Mouse (Mus musculus) heart, adult 2 months (tissue): ENCODE data around the gene Itga3. TPM values are rescaled to one million over a fixed set of nuclear protein-coding genes. Genes with fewer than 3 reads are reported as not detected.

Source experiments
- DNase-seq, 2 experiments: peaks; one replicate each; pipeline ENCODE4 v3.0.0; 2021
- H3K27ac ChIP-seq: fragments of 200-600 bp; 2 replicates; pipeline ENCODE4 v1.8.1; 2022
- H3K27me3 ChIP-seq: fragments of 200-500 bp; 2 replicates; pipeline ENCODE4 v1.6.1; 2012; ENCODE audit warnings: mild to moderate bottlenecking, low read length, inconsistent platforms, mixed read lengths; ENCODE audit not compliant: control insufficient read depth, insufficient read depth
- H3K36me3 ChIP-seq: fragments of 200-500 bp; 2 replicates; pipeline ENCODE4 v1.6.1; 2012; ENCODE audit warnings: low read length, inconsistent platforms; ENCODE audit not compliant: control insufficient read depth, insufficient read depth
- H3K4me1 ChIP-seq: fragments of 200-500 bp; 2 replicates; pipeline ENCODE4 v1.6.1; 2011; ENCODE audit warnings: low read length; ENCODE audit not compliant: control insufficient read depth, insufficient read depth
- H3K4me3 ChIP-seq: fragments of 200-600 bp; 2 replicates; pipeline ENCODE4 v1.8.1; 2022
- H3K79me2 ChIP-seq: fragments of 200-500 bp; replicated peaks from 2 replicates; pipeline ENCODE4 v1.6.1; 2012; ENCODE audit warnings: mild to moderate bottlenecking, inconsistent platforms, low read length, moderate library complexity, mixed read lengths; ENCODE audit not compliant: control insufficient read depth, insufficient read depth
- H3K9ac ChIP-seq: fragments of 200-500 bp; 2 replicates; pipeline ENCODE4 v1.6.1; 2012; ENCODE audit warnings: low read depth, mild to moderate bottlenecking, control low read depth, inconsistent platforms, low read length, mixed read lengths
- CTCF ChIP-seq: fragments of 200-600 bp; IDR thresholded peaks from 2 replicates; pipeline ENCODE4 v1.8.1; 2022; ENCODE audit warnings: antibody characterized with exemption, mild to moderate bottlenecking, moderate library complexity
- EP300 ChIP-seq: fragments of 200-500 bp; IDR thresholded peaks from 2 replicates; pipeline ENCODE4 v1.6.1; 2011; ENCODE audit warnings: low read depth, low read length, control low read depth; ENCODE audit not compliant: insufficient read depth
- POLR2A ChIP-seq: fragments of 200-500 bp; IDR thresholded peaks from 2 replicates; pipeline ENCODE4 v1.6.1; 2011; ENCODE audit warnings: mild to moderate bottlenecking, low read depth, low read length, control low read depth; ENCODE audit not compliant: insufficient read depth
- WGBS: fragments of 180-500 bp; shearing (Covaris S2); methylation state at CpG from one replicate; pipeline ENCODE4 v1.1.7; 2018; 5-methylcytosine and 5-hydroxymethylcytosine counted together
- intact Hi-C: fragments of 180-260 bp; cut with DNase I; formaldehyde crosslinking; loops from one replicate; pipeline ENCODE4 v1.15.1; 2025
- polyA plus RNA-seq: library from polyadenylated mRNA; depleted of rRNA; stranded (reverse); fragments of >200 nt; gene quantifications from 2 replicates; pipeline ENCODE4 v1.2.3, GENCODE M21; 2012
- total RNA-seq, 2 experiments: library from RNA; stranded (reverse); gene quantifications; 2 replicates each; pipeline ENCODE4 v1.2.3; 2021

The Itga3 gene
- total and polyA plus RNA-seq, 3 experiments, result 10.4 to 11.4 (median 10.6) TPM

- Histone ChIP-seq H3K27me3 (peaks cover 3% of the 10 kb centered on the region; the same call in 1 of the 2 replicates), H3K36me3 (no peaks in the 10 kb centered on the region), H3K27ac (no peak overlapping the region), H3K4me3 (peak overlapping the region; percentile 61), H3K9ac (peak overlapping the region; percentile 65), H3K4me1 (peaks cover 7% of the 10 kb centered on the region), H3K79me2 (no peaks in the 10 kb centered on the region)
- peak in 1 of 2 experiments; percentile 27 for DNase-seq
- intact Hi-C loops, result no loop called here
- 5% methylated on average over 33 of the region's 40 CpGs for WGBS
- TF ChIP-seq POLR2A (no peak), CTCF (no peak)
Observed at GRCm38 (mm10) chr11:95010141-95010739, 66.4 kb downstream of the Itga3 start.

GRCm38 (mm10) chr11:95009629-95010014, 67.0 kb downstream of the Itga3 start, which contains the start of gene Samd14:
Gene Samd14 (plus strand): TSS chr11:95009879.
- Histone ChIP-seq H3K36me3 (no peaks in the 10 kb centered on the region), H3K27me3 (peaks cover 3% of the 10 kb centered on the region; the same call in 1 of the 2 replicates), H3K4me1 (peaks cover 7% of the 10 kb centered on the region), H3K9ac (peak within 1 kb of the TSS; percentile 65), H3K79me2 (no peaks in the 10 kb centered on the region), H3K27ac (peak within 1 kb of the TSS; percentile 23), H3K4me3 (peak within 1 kb of the TSS; percentile 61)
- peak; percentile 66 to 69 for DNase-seq
- 1% methylated on average over 31 of the region's 32 CpGs for whole genome bisulfite sequencing
- no peak for TF ChIP-seq EP300
- intact Hi-C loops, result no loop called here

GRCm38 (mm10) chr11:95008661-95009628, 67.7 kb downstream of the Itga3 start:
- DNase-seq, result peak in 1 of 2 experiments; percentile 25
- Histone ChIP-seq H3K27me3 (peaks cover 3% of the 10 kb centered on the region; the same call in 1 of the 2 replicates), H3K79me2 (no peaks in the 10 kb centered on the region), H3K4me3 (peak overlapping the region; percentile 61), H3K36me3 (no peaks in the 10 kb centered on the region), H3K4me1 (peaks cover 7% of the 10 kb centered on the region), H3K9ac (peak overlapping the region; percentile 65), H3K27ac (peak overlapping the region; percentile 23)
- no peak for TF ChIP-seq CTCF
- no peak for TF ChIP-seq EP300
- TF ChIP-seq POLR2A, result no peak
- 19% methylated on average over 15 of the region's 15 CpGs for WGBS
- intact Hi-C loops, result no loop called here

- Histone ChIP-seq H3K4me1 (peaks cover 8% of the 10 kb centered on the region), H3K36me3 (no peaks in the 10 kb centered on the region), H3K4me3 (no peak overlapping the region), H3K79me2 (no peaks in the 10 kb centered on the region), H3K27me3 (peaks cover 3% of the 10 kb centered on the region; the same call in 1 of the 2 replicates), H3K9ac (no peak overlapping the region), H3K27ac (no peak overlapping the region)
- TF ChIP-seq EP300 (no peak), POLR2A (no peak), CTCF (no peak)
- intact Hi-C loops, result loop anchor here (2.0 kb wide), 1 partner anchor 33 kb away; the partner anchor contains the start of gene Pdk2
- 43% methylated on average over 3 of the region's 3 CpGs for WGBS
- no peak for DNase-seq
Observed at GRCm38 (mm10) chr11:95007418-95007817, 69.2 kb downstream of the Itga3 start.

- WGBS, result 2% methylated on average over 27 of the region's 27 CpGs
- H3K36me3 ChIP-seq, result no peaks in the 10 kb centered on the region
- H3K27ac ChIP-seq, result peak overlapping the region; percentile 58
- no peaks in the 10 kb centered on the region for H3K79me2 ChIP-seq
- peaks cover 3% of the 10 kb centered on the region; the same call in 1 of the 2 replicates for H3K27me3 ChIP-seq
- 0 out of 2 replicates have a peak, but pooled peaks have one; percentile 13 for TF ChIP-seq EP300
- TF ChIP-seq POLR2A, result peak; percentile 47
- TF ChIP-seq CTCF, result peak; percentile 49
- peak overlapping the region; percentile 42 for H3K4me3 ChIP-seq
- peak overlapping the region; percentile 40 for H3K9ac ChIP-seq
- peak; percentile 81 to 82 for DNase-seq
- H3K4me1 ChIP-seq, result peaks cover 8% of the 10 kb centered on the region
- intact Hi-C loops, result loop anchor here (2.0 kb wide), 1 partner anchor 34 kb away; the partner anchor contains the start of gene Pdk2
Observed at GRCm38 (mm10) chr11:95006525-95007219, 69.9 kb downstream of the Itga3 start.
